Mouse (Mus musculus): Measurements from ENCODE around the gene Duxbl1.
A peak's percentile ranks its signal among the peaks of the same experiment; 100 is the strongest.
"Not testable (repeated sequence)": the region's sequence is repeated elsewhere in the genome, so short reads cannot be mapped to it uniquely, and the experiment has no call there.

The Duxbl1 gene

DNA sequence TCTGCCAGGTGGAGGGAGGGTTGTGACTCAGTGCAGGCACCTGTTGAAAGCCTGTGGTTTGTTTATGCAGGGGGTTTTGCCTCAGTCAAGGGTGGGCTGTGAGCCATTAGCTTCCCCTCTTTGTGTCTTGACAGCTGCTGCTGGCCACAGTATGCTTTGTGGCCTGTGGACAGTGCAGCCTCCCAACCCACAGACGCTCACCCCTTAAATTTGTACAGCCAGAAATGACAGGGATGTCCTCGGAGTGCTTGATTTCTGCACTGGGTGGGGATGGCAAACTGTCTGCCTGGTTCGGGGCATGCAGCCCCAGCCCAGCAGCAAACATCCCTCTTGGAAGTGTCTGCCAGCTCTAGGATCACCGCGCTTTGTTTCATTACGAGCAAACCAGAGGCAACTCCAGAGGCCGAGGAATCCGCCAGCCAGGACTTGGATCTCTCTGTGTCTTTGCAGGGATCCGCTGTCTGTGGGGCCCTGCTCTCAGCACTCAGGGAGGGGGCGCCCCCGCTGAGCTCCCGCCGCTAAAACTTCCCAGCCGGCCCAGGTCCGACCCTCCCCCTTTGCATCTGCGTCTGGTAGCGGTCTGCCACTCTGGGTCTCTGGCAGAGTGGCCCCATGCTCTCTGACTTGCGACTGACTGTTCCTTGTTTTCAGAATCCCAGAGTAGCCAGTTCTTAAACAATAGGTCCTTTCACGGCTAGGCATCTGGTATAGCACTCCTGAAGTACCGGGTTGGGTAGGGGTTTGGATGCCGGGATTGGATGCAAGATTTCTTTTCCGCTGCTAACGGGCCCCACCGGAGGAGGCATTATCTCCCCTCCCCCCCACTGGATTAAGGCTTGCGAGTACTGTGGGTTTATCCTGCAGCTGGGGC lies at the start of gene Duxbl1:
Duxbl1 (plus strand) TSS at position 207 of the 871 bp plus-strand sequence.
- not testable (repeated sequence) for DNase-seq (ENCODE audit: extremely low spot score, low spot score)

- not testable (repeated sequence) for DNase-seq (ENCODE audit: extremely low spot score, low spot score)
Measured at GRCm38 (mm10) chr14:25936867-25937630, 41.3 kb upstream of the Duxbl1 start.

GRCm38 (mm10) chr14:25938004-25938403 lies 40.4 kb upstream of the Duxbl1 start, which contains the start of gene Cphx1:
Cphx1 (plus strand) TSS chr14:25938304.
- DNase-seq (ENCODE audit: extremely low spot score, low spot score), result not testable (repeated sequence)

DNA sequence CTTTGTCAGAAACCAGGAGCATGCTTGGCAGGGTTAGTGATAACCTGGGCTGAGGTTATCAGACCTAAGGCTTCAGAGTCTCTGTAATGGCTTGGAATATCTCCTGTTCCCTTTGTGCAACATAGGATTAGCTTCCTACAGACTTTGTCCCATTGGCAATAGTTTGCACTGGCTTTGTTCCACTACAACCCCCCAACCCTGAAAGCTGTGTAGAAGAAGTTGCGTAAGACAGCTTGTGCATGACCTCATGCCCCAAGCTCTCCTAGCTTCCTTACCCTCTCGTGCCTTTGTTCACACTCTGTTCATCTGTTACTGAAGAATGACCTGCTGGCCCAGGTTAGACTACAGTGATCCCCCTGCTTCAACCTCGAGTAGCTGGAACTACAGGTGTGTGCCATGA lies 20.5 kb upstream of the Duxbl1 start:
- DNase-seq (ENCODE audit: extremely low spot score, low spot score), result not testable (repeated sequence)

GRCm38 (mm10) chr14:25979242-25979941 lies 1.0 kb downstream of the Duxbl1 start:
- DNase-seq (ENCODE audit: extremely low spot score, low spot score), result peak; percentile 35

DNA sequence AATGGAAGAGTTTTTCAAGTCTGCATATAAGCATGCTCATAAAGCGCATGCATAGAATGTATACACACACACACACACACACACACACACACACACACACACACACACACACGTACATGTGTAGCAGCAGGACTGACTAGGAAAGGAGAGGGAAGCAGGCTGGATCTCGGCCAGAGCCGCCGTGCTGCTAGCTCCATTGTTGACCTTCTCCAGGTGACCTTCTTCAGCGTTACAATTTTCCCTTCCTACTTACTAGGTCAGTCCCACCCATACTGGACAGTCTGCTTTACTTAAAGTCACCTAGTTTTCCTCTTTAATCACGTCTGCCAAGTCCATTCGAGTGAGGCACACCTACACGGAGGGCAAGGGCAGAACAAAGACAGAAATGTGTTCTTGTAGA lies 3.5 kb downstream of the Duxbl1 start:
- DNase-seq (ENCODE audit: extremely low spot score, low spot score), result not testable (repeated sequence)

DNA sequence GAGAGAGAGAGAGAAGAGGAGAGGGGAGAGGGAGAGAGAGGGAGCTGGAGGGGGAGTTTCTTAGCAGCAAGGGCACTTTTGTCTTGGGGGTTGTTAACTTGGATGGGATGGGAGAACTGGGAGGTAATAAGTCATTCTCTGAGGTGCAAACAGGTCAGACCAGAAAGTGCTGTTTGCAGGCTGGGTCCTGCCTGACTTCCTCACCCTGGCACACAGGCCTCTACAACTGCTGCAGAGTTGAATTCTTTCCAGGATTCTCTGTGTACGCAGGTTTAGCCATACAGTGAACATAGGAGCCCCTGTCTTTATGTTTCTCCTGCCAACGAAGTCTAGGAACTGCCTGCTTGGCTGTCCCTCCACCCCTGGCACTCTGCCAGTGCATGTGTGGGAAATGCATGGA lies 29.1 kb downstream of the Duxbl1 start:
- not testable (repeated sequence) for DNase-seq (ENCODE audit: extremely low spot score, low spot score)

GRCm38 (mm10) chr14:26016414-26016813 lies 38.0 kb downstream of the Duxbl1 start:
- DNase-seq (ENCODE audit: extremely low spot score, low spot score), result not testable (repeated sequence)

- not testable (repeated sequence) for DNase-seq (ENCODE audit: extremely low spot score, low spot score)
Measured at GRCm38 (mm10) chr14:26021555-26021954, 43.2 kb downstream of the Duxbl1 start.

DNA sequence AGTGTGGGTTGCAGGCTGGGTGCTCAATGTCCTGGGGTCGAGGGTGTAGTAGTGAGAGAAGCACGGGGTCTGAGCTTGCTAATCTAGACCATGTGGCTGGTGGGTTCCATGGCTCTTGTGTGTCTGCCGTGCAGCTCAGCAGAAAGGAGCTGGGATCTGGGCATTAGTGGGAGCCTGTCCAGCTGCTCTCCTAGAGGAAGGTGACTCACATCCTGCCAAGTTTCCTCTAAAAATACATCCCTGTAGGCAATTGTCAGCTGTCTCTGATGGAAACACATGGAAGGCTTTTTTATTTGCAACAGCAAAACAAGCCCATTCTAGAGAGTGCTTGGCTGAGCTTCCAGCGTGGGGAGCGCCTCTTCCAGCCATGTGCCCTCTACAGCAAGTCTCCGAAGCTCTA lies 44.5 kb downstream of the Duxbl1 start:
- not testable (repeated sequence) for DNase-seq (ENCODE audit: extremely low spot score, low spot score)

GRCm38 (mm10) chr14:26025653-26026052 lies 47.3 kb downstream of the Duxbl1 start:
- DNase-seq (ENCODE audit: extremely low spot score, low spot score), result not testable (repeated sequence)

DNA sequence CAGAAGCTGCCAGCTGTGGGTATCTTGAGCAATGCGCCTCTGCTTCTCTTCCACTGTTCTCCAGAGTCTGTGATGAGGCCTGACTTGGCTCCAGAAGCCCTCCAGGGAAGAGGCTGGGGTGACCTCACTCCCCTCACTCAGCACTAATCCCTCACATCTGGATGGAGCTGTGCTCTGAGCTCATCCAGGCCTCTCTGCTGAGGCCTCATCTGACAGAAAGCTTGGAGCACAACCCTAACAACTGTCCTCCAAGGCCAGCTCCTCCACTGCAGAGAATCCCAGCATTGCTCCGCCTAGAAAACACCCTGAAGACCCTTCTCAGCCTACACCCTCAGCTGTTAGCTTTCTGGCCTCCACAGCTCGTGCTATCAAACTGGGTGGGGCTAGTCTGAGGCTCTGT lies 56.0 kb downstream of the Duxbl1 start:
- DNase-seq (ENCODE audit: extremely low spot score, low spot score), result not testable (repeated sequence)

- not testable (repeated sequence) for DNase-seq (ENCODE audit: extremely low spot score, low spot score)
Measured at GRCm38 (mm10) chr14:26035439-26035838, 57.1 kb downstream of the Duxbl1 start.
